Mouse (Mus musculus): ENCODE results near the gene Tmem150c.
A peak's percentile ranks its signal among the peaks of the same experiment; 100 is the strongest.

Tmem150c gene

DNA sequence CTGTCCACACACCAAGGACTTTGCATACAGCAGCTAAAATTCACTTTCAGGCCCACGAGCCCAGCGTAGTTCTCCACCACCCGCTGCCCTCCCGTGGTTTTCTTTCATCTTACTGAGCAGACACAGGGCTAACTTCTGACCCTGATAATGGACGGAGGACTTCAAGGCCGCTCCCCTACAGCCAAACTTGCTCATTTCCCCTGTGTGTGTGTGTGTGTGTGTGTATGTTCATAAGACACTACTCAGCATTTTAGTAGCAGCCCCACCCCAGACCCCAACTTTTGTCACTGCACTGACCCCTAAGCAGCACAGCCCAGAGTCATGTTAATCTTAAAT is at the start of gene Tmem150c:
TSS of gene Tmem150c (minus strand) at position 171 of the 336 bp plus-strand sequence.
- DNase-seq (ENCODE audit: low spot score in 2 of 2): no peak

GRCm38 (mm10) chr5:100209093-100209492 is 49.5 kb upstream of the Tmem150c start:
- DNase-seq (ENCODE audit: low spot score in 2 of 2): no peak

DNA sequence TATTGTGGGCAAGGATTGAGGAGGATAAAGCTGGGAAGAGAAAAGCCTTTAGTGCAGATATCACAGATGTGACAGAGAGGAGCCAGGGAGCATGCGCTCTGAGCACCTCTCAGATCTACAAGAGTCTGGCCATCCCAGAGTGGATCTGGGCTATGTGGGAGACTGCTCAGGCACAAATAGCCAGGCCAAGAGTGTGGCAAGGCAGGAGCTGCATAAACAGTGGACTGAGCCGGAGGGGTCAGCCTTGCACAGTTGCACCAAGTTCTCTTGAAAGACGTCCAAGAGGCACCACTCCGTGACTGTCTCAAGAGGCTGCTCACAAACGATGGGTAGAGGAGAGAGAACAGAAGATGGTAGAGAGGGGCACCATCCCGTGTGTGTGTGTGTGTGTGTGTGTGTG is 47.1 kb upstream of the Tmem150c start:
- no peak for DNase-seq (ENCODE audit: low spot score in 2 of 2)

DNA sequence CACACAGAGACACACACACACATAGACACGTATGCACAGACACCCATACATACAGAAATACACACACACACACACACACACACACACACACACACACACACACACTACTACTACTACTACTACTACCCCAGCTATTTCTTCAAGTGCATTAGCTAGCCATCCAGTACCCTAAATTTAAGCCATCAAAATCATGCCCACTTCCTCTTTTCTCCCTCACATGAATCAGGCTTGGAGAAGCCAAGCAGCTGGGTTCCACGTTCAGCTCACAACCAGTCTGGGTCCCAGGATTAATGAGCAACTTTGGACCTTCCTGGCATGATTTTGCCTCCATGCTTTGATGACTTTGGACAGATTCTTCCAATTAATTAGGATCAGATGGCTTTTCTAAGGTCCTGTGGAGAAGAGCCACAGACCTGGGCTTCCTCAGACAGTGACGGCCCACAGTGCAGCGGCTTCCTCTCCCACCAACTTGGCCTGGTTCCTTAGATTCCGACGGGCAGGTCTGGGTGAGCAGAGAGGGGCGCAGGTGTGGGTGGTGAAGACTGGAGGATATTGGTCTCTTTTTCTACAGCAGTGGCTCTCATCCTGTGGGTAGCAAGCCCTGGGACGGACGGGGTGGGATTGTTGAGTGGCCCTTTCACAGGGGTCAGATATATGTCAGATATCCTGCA is 46.0 kb upstream of the Tmem150c start:
- no peak for DNase-seq (ENCODE audit: low spot score in 2 of 2)

GRCm38 (mm10) chr5:100200805-100201204 is 41.2 kb upstream of the Tmem150c start:
- DNase-seq (ENCODE audit: low spot score in 2 of 2): no peak

- DNase-seq (ENCODE audit: low spot score in 2 of 2): no peak
Measured at GRCm38 (mm10) chr5:100200296-100200695, 40.7 kb upstream of the Tmem150c start.

DNA sequence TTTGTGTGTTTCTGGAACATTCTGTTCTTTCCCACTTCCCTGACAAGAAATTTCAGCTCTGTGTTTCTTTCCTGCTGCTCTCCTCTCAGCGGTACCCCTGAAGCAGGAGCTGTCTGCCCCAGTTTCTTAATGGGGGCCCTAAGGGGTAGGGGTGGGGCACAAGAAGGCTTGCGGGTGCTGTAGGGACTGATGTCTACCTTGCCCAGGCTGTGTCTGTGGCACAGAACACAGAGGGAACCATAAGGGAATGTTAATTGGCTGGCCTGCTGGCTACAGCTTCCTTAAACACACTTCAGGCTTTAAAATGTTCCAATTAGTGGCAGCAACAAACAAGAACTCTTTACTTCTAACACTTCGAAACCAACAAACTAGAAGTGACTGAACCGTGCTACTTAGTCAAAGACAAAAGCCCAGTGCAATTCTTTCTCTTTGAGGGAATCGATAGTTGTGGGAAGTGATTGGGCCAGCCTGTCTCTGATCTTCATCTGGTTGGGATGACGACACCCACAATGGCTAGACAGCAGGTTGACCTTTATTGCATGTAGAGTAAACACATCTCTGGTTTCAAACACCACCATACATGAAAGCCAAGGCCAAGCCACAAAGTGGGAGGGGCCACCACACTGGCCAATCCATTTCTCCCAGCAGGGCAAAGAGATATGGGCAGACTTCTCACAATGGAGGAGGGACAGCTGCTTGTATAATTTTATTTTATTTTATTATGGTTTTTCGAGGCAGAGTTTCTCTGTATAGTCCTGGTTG is 39.7 kb upstream of the Tmem150c start:
- DNase-seq (ENCODE audit: low spot score in 2 of 2): no peak

- no peak for DNase-seq (ENCODE audit: low spot score in 2 of 2)
Measured at GRCm38 (mm10) chr5:100197476-100197875, 37.9 kb upstream of the Tmem150c start.

DNA sequence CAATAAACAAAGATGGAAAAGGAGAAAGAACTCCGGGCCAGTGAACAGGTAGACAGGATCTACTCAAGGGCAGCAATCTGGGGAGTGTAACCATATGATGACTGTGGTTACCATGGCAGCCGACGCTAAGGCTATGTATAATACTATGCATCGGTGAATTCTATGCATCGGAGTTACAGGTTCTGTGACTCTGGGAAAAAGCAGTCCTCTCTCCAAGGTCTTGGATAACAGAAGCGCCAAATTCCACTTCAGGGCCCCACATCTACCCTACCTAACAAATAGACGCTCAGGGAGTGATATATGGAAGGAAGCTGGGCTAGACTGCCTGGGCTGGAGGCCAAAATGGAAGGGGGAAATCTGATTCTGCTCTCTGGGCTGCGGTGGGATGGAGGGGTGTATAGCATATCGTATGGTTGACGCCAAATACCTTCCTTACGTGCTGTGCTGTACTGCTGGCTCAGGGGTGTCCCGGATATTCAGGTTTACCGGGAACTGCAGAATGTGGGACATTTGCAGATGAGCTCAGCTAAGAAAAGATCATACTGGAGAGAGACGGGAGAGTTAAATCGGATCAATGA is 37.3 kb upstream of the Tmem150c start:
- no peak for DNase-seq (ENCODE audit: low spot score in 2 of 2)

- DNase-seq (ENCODE audit: low spot score in 2 of 2): no peak
Measured at GRCm38 (mm10) chr5:100196397-100196796, 36.8 kb upstream of the Tmem150c start.

DNA sequence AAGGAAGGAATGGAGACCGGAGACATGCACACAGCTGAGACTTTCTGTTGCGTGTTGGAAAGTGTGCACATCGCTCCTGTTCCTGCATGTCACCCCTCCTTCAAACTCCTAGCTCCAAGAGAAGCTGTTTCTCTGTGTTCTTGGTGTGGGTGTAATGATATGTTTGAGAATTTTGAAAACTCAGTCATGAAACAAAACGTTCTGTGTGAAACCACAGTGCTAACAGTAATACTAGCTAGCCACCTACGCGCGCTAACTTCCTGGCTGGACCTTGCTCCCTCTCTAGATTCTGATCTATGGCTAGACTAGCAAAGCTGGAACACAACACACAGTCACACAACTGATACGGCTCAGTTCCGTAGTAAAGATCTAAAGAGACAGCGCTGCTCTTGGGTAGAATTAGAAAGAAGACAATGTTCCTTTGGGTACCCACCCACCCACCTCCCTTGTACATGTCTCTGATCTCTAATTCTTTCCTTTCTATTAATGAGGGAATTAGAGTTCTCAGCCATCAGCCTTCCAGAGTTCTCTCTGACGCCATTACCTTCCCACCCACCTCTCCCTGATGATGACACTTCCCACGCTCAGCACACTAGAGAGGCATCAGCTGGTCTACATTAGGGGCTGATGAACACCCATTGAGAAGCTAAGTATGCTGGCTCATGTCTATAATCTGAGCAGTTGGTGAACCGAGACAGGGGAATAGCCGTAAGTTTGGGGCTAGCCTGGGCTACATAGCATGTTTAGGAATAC is 32.0 kb upstream of the Tmem150c start:
- DNase-seq (ENCODE audit: low spot score in 2 of 2): no peak

DNA sequence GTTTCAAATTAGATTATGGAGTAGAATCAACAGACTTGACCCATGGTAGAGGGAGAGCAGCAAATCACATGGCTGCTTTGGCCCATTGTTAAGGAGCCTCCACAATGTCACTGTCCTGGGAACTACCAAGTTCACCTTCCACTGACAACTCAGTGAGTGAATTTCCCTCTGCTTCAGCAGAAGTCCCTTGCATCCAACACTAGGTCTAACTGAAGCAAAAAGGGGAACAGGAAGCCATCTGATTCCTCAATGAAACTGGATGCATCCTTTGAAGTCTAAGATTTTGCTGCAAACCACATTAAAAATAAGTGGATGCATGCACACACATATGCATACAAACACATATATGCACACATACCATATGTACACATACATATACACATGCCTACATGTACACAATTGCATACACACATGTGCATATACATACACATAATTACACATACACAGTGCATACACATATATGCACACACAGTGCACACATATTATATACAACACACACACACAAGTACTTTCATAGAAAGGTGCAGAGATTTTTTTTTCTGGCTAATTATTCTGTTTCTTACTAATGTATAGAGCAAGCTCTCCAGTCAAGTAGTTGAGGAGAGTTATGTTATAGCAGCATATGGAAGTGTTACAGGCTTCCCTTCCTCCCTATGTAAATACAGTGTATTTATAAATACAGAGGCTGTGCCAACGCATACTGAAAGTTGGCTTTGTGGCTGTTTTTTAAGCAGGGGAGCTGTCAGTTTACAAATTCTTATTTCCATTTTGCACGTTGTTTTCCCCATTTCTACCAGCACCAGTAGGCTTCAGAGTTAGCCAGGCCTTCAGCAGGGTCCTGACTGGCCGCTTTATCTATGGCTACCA is 27.7 kb upstream of the Tmem150c start:
- DNase-seq (ENCODE audit: low spot score in 2 of 2): no peak

DNA sequence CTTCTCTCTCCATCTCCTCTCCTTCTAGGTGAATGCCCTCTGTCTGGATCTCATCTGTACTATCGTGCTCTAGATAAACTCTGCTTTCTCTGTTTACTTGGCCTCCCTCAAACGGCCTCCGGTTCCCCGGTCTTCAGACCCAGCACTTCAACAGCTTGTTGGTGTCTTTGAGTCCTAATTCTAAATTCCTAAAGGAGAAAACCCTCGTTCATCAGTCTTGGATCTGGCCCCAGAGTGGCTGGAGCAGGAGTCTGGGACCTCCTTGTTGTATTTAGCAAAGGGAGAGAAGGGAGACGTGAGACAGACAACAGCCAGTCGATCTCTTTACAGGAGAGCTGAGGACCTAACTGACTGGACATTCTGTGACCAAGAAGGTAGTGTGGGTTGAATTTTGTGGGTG is 27.0 kb upstream of the Tmem150c start:
- DNase-seq (ENCODE audit: low spot score in 2 of 2): no peak

DNA sequence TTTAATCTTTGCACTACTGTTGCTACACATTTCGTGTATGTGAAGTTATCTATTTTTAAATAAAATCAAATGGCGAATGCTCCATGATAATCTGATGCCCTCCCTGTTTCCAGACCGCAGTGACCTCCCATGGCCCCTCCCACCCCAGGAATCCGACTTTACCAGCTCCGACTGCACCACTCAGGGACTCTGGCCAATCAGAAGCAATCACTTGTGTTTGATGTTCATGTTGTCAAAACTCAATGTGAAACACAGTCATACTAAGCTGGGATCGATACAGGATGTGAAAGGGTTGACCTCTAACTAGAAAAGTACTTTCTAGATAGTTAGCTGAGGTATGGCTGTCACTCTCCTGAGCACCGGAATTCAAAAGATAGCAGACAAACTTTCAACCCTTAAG is 26.3 kb upstream of the Tmem150c start:
- peak; percentile 10 to 12 for DNase-seq (ENCODE audit: low spot score in 2 of 2)

DNA sequence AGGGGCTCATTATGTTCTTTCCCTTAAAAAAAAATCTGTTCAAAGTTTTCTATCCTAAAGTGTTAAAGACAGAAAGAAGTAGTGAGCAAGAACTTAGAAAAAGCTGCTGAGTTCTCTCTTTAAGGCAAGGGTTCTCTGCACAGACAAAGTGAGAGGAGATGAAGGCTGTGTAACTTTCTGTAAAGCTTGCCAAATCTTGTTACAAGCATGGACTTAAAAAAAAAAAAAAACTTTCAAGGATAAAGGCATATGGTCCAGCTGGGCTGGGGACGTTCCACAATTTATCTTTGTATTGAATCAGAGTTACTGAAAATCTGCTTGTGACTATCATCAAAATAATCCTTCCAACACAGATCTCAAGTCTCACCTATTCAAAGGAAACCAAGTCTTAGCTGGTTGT is 21.4 kb upstream of the Tmem150c start:
- DNase-seq (ENCODE audit: low spot score in 2 of 2): no peak

DNA sequence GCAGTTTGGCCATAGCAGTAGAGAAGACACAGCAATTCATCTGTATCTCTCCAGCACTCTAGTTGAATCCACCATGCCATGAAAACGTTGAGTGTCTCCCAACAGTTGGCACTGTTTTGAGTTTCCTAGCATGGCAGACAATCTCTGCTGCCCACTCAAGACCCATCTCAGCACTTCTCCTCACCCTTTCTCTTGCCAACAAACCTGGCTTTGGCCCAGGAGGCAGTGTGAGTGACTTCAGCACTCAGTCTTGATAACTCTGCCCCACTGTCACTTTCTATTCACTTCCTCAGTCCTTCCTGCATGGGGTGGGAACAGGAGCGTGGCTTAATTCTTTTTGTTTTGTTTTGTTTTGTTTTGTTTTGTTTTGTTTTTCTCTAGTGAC is 19.2 kb upstream of the Tmem150c start:
- DNase-seq (ENCODE audit: low spot score in 2 of 2): no peak

DNA sequence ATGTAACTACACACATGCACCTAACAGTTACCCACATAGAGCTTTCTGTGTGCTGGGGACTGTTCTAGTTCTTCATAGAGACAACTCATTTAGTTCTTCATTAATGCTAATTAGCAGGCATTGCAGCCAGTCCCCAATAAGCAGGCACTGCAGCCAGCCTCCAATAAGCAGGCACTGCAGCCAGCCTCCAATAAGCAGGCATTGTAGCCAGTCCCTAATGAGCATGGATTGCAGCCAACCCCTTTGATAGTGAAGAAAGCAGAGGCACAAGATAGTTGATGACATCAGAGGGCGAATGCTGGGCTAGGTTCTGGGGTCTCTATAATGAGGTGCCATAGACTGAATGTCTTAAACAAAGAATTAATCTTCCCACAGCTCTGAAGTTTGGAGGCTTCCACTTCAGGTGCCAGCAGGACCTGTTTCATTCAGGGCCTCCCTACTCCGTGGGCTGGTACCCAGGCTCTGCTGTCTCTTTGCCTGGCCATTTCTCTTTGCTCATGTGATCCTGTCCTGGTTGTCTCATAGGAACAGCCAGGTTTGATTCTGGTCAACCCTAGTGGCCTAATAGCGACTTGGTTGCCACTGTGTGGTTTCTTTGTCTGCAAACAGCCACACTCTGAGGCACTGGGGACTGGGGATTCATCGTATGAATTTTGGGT is 18.6 kb upstream of the Tmem150c start:
- DNase-seq (ENCODE audit: low spot score in 2 of 2): no peak

DNA sequence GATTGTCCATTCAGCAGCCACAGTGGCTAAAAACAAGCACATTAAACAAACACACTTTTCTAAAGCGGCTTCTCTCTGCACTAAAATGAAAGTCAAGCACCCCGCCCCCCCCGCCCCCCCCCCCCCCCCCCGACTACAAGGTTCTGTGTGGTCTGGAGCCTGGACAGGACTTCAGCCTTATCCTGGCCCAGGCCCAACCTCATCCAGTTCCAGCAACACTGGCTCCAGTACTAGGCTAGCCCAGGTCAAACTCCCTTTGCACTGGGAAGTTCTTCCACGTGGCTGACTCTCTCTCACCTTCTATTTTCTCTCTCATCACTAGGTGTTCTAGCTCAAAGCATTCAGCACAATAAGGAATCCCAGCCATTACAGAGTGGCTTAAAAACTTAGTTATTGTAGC is 17.9 kb upstream of the Tmem150c start:
- no peak for DNase-seq (ENCODE audit: low spot score in 2 of 2)

- DNase-seq (ENCODE audit: low spot score in 2 of 2): no peak
Measured at GRCm38 (mm10) chr5:100176096-100176495, 16.5 kb upstream of the Tmem150c start.

- no peak for DNase-seq (ENCODE audit: low spot score in 2 of 2)
Measured at GRCm38 (mm10) chr5:100175582-100175981, 16.0 kb upstream of the Tmem150c start.

DNA sequence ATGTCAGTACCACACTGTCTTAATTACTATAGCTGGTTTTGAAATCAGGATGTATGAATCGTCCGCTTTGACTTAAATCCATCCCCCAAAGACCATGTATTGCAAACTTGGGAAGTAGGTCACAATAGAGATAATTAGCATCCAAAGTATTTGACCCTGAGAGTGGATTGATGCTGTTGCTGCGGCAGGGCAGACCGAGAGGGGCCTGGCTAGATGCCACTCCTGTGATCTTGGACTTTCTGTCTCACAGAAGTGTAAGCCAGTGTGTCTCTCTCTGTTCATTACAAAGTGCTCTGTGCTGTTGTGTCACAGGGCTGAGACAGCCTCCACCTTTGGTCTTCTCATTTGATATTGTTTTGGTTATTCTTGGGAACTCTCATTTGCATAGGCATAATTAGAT is 12.5 kb upstream of the Tmem150c start:
- DNase-seq (ENCODE audit: low spot score in 2 of 2): no peak
